Mouse (Mus musculus) effector memory CD4-positive, alpha-beta T cell, adult 5 months (primary cell): ENCODE measurements around the gene Tgm5. TPM values are rescaled to one million over a fixed set of nuclear protein-coding genes. Genes with fewer than 3 reads are reported as not detected.

Experiments used
- polyA plus RNA-seq: library from polyadenylated mRNA; unstranded; fragments of 100-300 nt; shearing (Covaris generic); gene quantifications from one replicate; pipeline ENCODE4 v1.2.1, GENCODE M21; 2017

Gene Tgm5
- not detected for polyA plus RNA-seq

DNA sequence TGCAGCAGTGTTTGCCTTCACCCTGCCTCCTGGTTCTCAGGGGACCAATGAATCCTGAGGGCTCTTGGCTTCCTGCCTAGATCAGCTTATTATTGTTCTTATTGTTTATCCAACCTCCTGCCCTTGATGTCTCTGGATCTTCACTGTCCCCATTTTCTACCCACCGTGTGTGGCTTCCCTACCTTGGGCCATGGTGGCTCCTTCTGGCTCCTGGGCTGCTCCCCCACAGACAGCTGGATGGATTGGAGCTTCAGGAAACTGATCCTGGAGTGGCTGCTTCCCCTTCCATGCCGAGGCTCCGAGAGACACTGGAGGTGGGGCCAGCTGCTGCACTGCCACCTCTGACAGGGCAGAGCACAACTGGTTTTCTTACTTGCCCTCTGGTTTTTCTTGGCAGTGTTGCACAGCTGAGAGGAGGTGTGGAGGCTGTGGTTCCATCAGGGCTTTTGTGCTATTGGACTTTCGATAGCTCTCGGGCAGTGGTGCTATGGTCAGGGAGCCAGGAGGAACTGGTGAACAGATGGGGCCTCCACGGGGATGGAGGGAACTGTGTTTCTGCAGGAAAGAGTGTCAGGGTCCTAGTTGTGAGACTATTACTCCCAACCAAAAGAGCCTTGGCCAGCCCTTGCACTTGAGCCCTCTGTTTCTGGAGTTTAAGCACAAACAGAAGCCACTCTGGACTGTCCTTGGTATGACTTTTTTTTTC is at the start of gene Tgm5:
Tgm5 (minus strand) TSS at position 362 of the 706 bp plus-strand sequence.

DNA sequence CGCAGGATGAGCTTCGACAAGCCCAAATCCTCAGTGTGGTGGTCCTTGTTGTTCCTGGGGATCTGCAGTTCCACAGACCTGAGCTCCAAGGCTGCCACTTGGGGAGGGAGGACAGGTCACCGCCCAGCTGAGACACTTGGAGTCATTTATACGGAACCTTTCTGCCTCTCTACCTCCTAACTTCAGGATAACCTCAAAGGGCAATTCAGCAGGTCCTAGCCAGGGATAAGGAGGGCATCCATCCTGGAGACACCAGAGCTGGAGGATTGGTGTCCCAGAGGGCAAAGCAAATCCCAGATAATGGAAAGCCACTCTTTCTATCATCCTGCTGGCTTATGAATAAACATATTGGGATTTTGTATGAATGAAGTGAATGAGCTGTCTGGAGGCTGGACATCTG is 24.1 kb upstream of the Tgm5 start, which contains the start of gene Tgm7:
Tgm7 (minus strand) TSS at position 101 of the 400 bp plus-strand sequence.

DNA sequence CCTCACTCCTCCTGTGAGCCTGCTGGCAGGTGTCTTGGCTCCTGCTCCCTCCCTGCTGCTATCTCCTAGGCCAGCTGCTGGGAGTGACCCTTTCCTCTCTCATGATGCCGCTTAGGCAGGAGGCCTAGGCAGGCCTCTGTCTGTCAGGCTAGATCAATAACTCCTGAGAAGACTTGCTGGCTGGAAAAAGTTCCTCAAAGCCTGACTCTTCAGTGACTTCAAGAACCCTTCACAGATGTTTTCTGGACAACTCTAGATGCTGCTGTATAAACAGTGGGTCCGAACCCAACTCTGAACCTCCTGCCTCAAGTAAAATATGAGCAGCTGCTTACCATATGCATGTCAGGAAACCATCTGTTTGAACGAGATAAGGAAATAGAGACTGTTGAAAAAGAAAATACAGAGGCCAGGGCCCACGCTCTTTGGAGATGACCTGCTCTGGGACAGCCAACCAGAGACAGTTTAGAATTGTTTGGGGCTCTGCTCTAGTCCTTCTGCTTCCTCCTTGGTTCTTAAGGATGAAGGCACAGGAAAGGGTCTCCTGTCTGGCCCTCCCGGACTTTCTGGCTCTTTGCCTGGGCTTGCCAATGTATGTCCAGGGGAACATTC is 48.8 kb downstream of the Tgm5 start, which contains the start of gene Epb42:
Epb42 (minus strand) TSS at position 340 of the 609 bp plus-strand sequence.

DNA sequence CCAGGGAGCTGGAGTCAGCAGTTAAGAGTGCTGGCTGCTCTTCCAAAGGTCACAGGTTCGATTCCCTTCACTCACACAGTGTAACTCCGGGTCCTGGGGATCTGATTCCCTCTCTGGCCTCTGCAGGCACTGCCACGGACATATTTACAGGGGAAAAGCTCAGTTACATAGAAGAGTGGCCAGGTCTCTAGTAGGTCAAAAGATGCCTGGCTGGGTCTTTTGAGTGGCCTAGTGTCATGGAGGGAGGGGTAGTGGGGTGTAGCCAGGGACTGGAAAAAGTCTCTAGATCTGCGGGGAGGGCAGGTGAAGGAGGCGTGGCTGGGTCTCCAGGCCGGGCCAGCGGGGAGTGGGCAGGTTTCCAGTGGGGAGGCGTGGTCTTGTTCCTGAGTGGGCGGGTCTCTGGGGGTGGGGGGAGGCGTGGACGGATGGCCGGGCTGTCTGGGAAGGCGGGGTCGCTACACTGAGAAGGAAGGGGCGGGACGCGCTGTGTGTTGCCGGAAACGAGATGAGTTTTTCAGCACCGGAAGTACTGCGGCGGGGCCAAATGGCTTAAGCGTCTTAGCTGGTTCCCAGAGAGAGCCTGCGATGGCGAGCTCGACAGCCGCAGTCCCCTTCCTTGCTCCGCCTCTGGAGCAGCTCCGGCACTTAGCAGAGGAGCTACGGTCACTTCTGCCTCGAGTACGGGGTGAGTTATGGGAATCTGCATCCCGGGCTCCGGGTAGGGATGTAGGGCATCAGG is 77.5 kb downstream of the Tgm5 start, which contains the start of gene Ccndbp1:
Ccndbp1 (plus strand) TSS at position 479 of the 739 bp plus-strand sequence.

Other genes starting within 250 kb of the Tgm5 start
- 20.9 TPM for gene Cdan1, start 235.7 kb downstream of the Tgm5 start, polyA plus RNA-seq
- gene Ttbk2, start 235.2 kb downstream of the Tgm5 start, polyA plus RNA-seq, result 6.1 TPM
- gene Ubr1, start 115.1 kb downstream of the Tgm5 start, polyA plus RNA-seq, result 44.7 TPM
- 25.2 TPM for gene Tmem62, start 108.8 kb downstream of the Tgm5 start, polyA plus RNA-seq
- 104 TPM for gene Ccndbp1, start 77.4 kb downstream of the Tgm5 start, polyA plus RNA-seq
- gene Epb42, start 48.8 kb downstream of the Tgm5 start, polyA plus RNA-seq, result not detected
- not detected for gene Tgm7, start 24.0 kb upstream of the Tgm5 start, polyA plus RNA-seq
- 7.2 TPM for gene Adal, start 54.6 kb upstream of the Tgm5 start, polyA plus RNA-seq
- gene Lcmt2, start 54.8 kb upstream of the Tgm5 start, polyA plus RNA-seq, result 14.0 TPM
- 51.9 TPM for gene Tubgcp4, start 84.8 kb upstream of the Tgm5 start, polyA plus RNA-seq
- 21.5 TPM for gene Zscan29, start 85.3 kb upstream of the Tgm5 start, polyA plus RNA-seq
- gene Trp53bp1, start 185.6 kb upstream of the Tgm5 start, polyA plus RNA-seq, result 69.7 TPM
- not detected for gene Map1a, start 203.8 kb upstream of the Tgm5 start, polyA plus RNA-seq